Mouse (Mus musculus): ENCODE results near the gene Ankrd61.

The Ankrd61 gene

DNA sequence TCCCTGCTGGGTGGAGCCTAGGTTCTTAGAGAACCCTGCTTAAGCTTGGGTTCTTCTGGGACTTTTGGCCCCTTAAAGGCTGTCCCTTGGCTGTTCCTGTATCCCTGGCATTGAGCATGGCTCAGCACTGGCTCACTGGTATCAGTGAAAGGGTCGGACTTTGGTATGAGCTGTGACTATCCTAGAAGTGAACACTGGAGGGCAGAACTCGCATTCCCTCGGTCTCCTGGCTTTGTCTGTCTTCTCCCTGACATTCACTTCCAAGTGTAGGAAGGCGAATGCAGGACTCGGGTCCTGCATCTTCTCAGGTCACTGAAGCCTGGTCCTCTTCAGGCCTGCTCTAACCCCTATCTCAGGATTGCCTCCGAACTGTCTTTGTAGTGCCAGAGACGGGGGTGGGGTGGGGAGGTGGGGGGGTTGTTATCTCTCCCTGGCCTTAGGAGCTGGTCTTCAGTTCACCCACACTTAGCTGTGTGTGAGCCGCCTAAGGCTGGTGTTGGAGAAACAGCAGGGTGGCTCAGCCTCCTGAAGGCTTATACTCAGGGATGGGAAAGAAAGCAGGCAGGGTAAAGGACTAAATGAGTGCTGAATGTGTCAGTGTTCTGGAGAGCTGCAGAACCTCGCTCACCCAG is 5.1 kb downstream of the Ankrd61 start:
- DNase-seq (ENCODE audit: low spot score): no peak

DNA sequence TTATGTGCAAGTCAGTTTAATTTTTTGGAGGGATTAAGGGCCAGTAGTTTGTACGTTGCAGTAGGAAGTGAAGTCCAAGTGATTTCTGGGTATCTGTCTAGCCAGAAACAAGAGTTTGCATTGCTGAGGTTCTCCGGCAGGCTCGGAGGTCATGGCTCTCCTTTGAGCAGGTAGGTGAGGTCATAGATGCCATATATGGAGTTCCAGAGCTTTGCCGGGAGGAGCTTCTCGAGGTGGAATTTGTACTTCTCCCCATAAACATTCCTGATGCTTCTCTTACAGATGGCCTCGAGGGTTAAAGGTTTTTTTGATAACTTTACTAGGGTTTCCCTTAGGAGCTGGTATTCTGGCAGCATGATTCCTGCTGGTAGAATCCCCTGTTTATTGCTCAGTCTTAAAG is 6.7 kb downstream of the Ankrd61 start:
- DNase-seq (ENCODE audit: low spot score): no peak

DNA sequence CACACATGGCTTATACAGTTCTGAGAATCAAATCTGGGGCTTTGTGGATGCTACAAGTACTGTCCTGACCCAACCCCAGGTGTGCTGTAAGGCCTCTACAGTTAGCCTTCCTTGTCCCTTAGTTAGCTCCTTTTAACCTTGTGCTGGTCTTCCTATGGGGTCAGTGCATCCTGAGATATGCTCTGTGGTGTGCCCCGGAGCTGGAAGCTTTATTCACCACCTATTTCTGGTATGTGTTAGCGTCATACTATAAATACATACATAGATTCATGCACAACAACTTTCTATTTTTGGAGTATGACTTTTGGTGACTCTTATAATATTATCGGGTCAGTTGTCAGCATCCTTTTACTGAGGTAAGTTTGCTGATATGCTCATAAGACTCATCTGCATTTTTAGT is 12.2 kb downstream of the Ankrd61 start:
- DNase-seq (ENCODE audit: low spot score): no peak

DNA sequence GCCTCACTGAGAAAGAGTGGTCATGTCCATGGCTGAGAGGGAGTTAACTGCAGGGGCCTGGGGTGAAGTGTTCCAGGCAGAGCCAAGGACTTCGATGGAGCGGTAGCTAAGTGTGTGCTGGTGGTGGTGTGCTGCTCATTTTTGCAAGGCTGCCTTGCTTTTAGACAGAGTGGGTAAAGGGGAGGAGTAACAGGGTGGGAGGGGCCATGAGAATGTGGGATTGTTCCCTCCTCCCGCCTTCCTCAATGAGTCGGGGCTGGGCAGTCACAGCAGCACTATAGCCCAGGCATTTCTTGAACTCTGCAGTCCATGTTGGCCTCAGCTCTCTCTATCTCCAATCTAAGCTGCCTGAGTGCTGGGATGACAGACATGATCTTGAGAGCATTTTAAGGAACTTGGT is 22.9 kb downstream of the Ankrd61 start:
- DNase-seq (ENCODE audit: low spot score): no peak

DNA sequence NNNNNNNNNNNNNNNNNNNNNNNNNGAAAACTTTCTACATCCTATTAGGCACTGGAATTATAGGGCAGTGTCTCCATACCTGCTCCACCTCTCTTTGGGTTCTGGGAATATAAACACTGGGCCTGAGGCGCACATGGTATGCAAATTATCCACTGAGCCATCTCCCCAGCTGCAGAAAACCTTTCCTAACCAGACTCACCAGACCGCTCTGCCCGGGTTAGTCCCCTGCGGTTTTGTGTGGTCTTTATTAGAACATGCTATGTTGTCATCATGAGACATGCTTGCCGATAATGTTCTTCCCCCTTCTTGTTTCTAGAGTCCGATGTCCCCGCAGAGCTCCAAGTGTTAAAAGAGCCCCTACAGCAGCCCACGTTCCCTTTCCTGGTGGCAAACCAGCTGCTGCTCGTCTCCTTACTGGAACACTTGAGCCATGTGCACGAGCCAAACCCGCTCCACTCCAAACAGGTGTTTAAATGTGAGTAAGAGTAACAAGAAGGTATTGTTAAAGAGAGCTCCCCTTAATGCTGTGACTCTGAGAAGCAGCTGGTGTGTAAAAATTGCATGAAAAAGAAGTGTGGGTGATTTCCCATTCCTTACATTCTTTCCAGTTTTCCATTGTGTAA is 25.8 kb downstream of the Ankrd61 start:
- no peak for DNase-seq (ENCODE audit: low spot score)

All from urinary bladder, postnatal 25 days (tissue).